Mouse (Mus musculus): ENCODE results near the gene Cnot1. TPM values are rescaled to one million over a fixed set of nuclear protein-coding genes. Genes with fewer than 3 reads are reported as not detected.
"Not testable (repeated sequence)": the region's sequence is repeated elsewhere in the genome, so short reads cannot be mapped to it uniquely, and the experiment has no call there.

Cnot1 gene
- total RNA-seq, 1 experiment from 2014 or later, result 101 TPM

- no peak for ATAC-seq (replicated peaks; ENCODE audit: insufficient number of reproducible peaks, low FRiP score, low TSS enrichment, poor library complexity, severe bottlenecking)
Observed at GRCm38 (mm10) chr8:95821266-95821665, 14.0 kb upstream of the Cnot1 start.

GRCm38 (mm10) chr8:95818211-95818610 lies 10.9 kb upstream of the Cnot1 start:
- ATAC-seq (replicated peaks; ENCODE audit: insufficient number of reproducible peaks, low FRiP score, low TSS enrichment, poor library complexity, severe bottlenecking), result no peak

GRCm38 (mm10) chr8:95817597-95817996 lies 10.3 kb upstream of the Cnot1 start:
- no peak for ATAC-seq (replicated peaks; ENCODE audit: insufficient number of reproducible peaks, low FRiP score, low TSS enrichment, poor library complexity, severe bottlenecking)

DNA sequence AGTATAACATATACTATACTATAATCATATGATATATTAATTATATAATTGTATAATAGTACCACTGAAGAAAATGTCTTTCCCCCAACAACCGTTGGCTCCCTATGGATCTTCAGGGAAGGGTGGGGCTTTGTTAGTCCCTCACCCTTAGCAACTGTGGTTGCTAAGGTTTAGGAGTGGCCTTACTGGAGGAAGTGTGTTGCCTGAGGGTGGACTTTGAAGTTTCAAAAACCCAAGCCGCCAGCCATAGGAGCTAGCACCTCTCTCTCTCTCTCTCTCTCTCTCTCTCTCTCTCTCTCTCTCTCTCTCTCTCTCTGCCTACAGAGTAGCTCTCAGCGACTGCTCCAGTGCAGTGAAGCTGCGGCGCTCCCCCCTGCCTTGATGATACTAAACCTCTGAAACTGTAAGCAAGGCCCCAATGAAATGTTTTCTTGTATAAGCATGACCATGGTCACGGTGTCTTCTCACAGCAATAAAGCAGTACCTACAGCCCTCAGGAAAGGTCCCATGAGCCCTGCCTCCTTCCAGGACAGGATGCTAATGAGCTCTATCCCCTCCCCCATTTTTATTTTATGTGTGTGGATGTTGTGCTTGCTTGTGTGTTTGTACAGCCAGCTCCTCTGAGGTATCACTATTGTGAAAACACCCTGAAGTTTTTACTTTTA lies 8.9 kb upstream of the Cnot1 start:
- ATAC-seq (replicated peaks; ENCODE audit: insufficient number of reproducible peaks, low FRiP score, low TSS enrichment, poor library complexity, severe bottlenecking), result no peak

GRCm38 (mm10) chr8:95810184-95810591 lies 2.9 kb upstream of the Cnot1 start:
- no peak for ATAC-seq (replicated peaks; ENCODE audit: insufficient number of reproducible peaks, low FRiP score, low TSS enrichment, poor library complexity, severe bottlenecking)

DNA sequence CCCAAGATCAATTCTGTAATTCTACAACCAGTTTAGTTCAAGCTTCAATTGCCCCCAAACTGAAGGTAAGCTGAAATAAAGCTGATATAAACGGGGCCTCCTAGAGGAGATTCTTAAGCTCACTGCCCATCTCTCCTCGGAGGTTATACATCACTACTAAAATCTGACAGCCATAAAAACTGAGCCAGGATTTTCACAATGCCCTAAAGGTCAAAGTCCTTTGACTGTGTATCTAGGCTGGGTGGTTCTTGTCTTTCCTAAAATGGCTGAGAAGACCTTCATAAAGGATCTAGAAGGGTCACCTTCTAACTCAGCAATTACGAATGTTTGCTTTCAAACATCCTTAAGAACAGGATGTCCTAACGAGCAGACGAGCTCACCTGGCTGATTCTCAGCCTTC lies 1.9 kb upstream of the Cnot1 start:
- no peak for ATAC-seq (replicated peaks; ENCODE audit: insufficient number of reproducible peaks, low FRiP score, low TSS enrichment, poor library complexity, severe bottlenecking)

DNA sequence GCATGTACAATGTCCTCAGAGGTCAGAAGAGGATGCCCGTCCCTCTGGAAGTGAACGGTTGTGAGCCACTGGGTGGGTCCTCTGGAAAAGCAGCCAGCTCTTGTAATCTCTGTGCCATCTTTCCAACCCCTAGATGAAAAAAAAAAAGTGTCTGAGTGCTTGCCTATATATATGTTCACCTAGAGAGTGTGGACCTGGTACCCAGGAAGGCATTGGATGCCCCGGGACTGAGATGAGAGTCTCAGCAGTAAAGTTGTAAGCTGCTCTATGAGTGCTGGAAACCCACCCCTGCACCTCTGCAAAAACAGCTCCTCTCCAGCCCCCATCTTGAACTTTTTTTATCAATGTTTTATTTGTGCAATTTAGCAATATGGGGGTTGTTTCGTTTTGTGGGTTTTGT lies 1.4 kb upstream of the Cnot1 start:
- no peak for ATAC-seq (replicated peaks; ENCODE audit: insufficient number of reproducible peaks, low FRiP score, low TSS enrichment, poor library complexity, severe bottlenecking)

GRCm38 (mm10) chr8:95807861-95808260 lies 597 bp upstream of the Cnot1 start:
- ATAC-seq (replicated peaks; ENCODE audit: insufficient number of reproducible peaks, low FRiP score, low TSS enrichment, poor library complexity, severe bottlenecking), result peak; percentile 89

DNA sequence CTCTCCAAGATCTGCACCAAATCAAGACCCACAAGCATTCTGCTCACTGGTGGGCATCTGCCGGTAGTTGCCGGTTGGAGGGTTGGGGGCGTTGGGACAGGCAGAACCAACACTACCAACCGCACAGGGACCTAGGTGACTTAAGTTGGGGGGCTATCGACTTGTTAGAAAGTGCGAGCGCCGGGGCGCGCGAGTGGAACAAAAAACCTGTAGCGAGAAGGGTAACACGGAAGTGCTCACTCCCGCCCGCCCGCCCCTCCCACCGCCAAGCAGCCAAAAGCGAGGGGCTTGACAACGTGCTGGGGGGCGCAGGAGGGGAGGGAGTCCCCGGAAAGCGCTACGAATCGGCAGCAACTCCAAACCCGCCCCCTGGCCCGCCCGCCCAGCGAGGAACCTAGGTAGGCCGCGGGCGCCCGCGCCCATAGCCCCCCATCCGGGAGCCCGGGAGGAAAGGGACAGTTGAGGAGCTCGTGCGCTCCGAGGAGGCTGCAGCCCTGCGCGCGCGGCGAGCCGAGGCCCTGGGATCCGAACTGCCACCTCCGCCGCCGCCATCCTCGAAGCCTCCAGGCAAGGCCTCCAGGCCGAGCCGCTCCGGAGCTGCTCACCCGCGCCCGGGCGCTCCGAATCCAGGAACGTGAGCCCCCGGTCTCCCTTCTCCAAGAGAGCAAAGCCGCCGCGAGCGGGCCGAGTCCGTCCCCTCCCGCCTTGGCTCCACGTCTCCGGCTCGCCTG lies 638 bp downstream of the Cnot1 start:
- ATAC-seq (replicated peaks; ENCODE audit: insufficient number of reproducible peaks, low FRiP score, low TSS enrichment, poor library complexity, severe bottlenecking), result no peak

- no peak for ATAC-seq (replicated peaks; ENCODE audit: insufficient number of reproducible peaks, low FRiP score, low TSS enrichment, poor library complexity, severe bottlenecking)
Observed at GRCm38 (mm10) chr8:95805482-95805881, 1.8 kb downstream of the Cnot1 start.

DNA sequence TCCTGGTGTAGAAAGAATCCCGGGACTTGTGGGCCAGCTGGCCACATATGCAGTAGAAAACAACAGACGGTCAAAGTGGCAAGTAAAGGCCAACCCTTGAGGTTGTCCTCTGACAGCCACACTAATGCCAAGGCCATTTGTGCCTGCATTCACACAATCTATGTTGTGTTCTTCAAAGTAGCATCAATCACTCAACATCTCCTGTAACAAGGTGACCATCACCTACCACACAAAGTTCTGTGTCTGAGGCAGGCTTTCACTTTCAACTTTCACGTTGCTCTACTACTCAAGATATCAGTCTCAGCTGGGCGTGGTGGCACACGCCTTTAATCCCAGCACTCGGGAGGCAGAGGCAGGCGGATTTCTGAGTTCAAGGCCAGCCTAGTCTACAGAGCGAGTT lies 5.0 kb downstream of the Cnot1 start:
- ATAC-seq (replicated peaks; ENCODE audit: insufficient number of reproducible peaks, low FRiP score, low TSS enrichment, poor library complexity, severe bottlenecking), result no peak

DNA sequence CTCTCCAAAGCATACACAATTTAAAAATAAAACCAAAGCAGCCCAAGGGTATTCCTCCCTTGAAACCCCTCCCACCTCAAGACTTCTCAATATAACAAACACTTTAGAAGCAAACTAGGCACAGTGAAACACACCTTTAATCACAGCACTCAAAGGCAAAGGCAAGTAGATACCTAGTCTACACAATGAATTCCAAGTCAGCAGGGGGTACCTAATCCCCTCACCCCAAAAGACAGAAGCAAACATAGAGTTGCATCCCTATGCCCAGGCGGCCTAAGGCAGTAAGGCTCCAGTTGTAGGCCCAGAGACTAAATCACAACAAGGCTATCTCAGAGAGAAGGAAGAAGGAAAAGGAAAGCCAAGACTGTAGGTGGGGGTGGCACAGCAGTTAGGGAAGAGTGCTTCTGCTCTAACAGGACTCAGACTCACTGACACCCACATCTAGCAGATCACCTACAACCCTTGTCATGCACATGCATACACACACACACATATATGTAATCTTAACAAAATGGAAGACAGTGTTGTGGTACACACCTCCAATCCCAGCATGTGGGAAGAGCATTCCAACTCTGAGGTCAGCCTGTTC lies 5.7 kb downstream of the Cnot1 start:
- ATAC-seq (replicated peaks; ENCODE audit: insufficient number of reproducible peaks, low FRiP score, low TSS enrichment, poor library complexity, severe bottlenecking), result no peak

GRCm38 (mm10) chr8:95800353-95800752 lies 6.9 kb downstream of the Cnot1 start:
- no peak for ATAC-seq (replicated peaks; ENCODE audit: insufficient number of reproducible peaks, low FRiP score, low TSS enrichment, poor library complexity, severe bottlenecking)

GRCm38 (mm10) chr8:95799891-95800290 lies 7.4 kb downstream of the Cnot1 start:
- ATAC-seq (replicated peaks; ENCODE audit: insufficient number of reproducible peaks, low FRiP score, low TSS enrichment, poor library complexity, severe bottlenecking), result no peak

DNA sequence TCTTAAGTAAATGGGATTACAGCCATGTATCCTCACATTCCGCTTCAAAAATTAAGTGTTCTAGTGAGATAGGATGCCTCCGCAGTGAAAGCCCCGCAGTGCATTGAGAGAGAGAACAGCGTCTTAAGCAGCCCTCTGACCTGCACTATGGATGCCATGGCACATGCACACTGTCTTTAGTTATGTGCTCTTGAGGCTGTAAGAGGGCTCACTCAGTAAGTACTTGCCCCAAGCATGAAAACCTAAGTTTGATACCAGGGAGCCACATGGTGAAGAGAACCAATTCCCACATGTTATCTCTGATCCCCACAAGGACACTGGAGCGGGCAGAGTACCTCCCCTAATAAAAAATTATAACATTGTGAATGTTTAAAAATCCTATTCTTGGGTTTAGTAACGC lies 8.1 kb downstream of the Cnot1 start:
- no peak for ATAC-seq (replicated peaks; ENCODE audit: insufficient number of reproducible peaks, low FRiP score, low TSS enrichment, poor library complexity, severe bottlenecking)

- ATAC-seq (replicated peaks; ENCODE audit: insufficient number of reproducible peaks, low FRiP score, low TSS enrichment, poor library complexity, severe bottlenecking), result not testable (repeated sequence)
Observed at GRCm38 (mm10) chr8:95795333-95796061, 11.8 kb downstream of the Cnot1 start.

DNA sequence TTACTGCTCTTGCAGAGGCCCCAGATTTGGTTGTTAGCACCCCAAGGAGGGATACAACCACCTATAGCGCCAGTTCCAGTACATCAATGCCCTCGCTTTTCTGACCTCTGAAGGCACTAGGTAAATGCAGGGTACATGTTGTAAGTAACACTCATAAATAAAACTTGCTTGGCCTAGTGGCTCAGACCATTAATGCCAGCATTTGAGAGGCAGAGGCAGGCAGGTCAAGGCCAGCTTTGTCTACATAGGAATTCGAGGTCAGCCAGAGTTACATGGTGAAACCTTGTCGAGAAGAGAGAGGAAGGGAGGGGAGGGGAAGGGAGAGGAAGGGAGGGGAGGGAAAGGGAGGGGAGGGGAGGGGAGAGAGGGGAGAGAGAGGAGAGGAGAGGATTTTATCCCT lies 21.7 kb downstream of the Cnot1 start:
- ATAC-seq (replicated peaks; ENCODE audit: insufficient number of reproducible peaks, low FRiP score, low TSS enrichment, poor library complexity, severe bottlenecking), result no peak

DNA sequence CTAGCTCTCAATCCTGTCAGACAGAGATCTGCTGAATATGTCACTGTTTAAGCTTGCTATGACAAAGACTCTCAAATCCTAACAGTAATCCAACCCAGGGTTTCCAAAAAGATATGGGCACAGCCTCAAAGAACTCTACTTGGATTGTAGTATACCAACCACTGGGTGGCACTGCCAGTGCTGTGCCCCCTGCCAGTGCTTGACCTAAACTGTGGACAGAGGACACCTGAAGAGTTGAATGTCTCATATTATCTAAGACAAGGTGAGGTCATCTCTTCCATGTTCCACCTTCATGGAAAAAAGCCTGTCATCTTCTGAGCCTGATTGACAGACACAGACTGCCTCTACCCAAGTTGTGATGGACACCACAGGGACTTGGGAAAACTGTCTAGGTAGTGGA lies 24.6 kb downstream of the Cnot1 start:
- ATAC-seq (replicated peaks; ENCODE audit: insufficient number of reproducible peaks, low FRiP score, low TSS enrichment, poor library complexity, severe bottlenecking), result no peak

DNA sequence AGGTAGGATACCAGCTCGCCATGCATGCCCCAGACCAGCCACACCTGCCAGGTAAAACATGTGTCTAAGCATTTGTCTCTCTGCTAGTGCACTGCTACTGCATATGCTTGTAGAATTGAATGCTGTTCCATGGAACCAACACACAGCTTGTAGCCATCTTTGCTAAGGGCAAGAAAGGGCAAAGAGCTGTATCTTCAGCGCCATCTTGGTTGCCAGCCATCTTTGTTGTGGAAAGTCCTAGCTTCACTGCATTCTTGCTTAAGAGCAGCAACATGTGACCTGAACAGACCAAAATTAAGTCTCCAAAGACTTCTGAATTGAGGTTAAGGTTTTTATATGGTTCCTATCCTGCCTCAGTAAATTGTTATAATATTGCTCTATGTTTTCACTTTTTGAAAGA lies 25.5 kb downstream of the Cnot1 start:
- no peak for ATAC-seq (replicated peaks; ENCODE audit: insufficient number of reproducible peaks, low FRiP score, low TSS enrichment, poor library complexity, severe bottlenecking)

Measured in monocyte, adult 5-6 weeks (primary cell).